Mouse (Mus musculus) thymus, postnatal 36 days (tissue): Measurements from ENCODE around the gene Gm21616.
"Not testable (repeated sequence)": the region's sequence is repeated elsewhere in the genome, so short reads cannot be mapped to it uniquely, and the experiment has no call there.

Experiments used
- DNase-seq, 2 experiments: peaks; one replicate each; pipeline ENCODE4 v3.0.0; 2022; ENCODE audit warnings: mixed read lengths in 2 of 2

Gm21616 gene

GRCm38 (mm10) chrX:125435242-125435641 is at the start of gene Gm21616:
Gm21616 (plus strand) TSS chrX:125435542.
- not testable (repeated sequence) for DNase-seq
